Mouse (Mus musculus): ENCODE measurements around the gene Polr2a. TPM values are rescaled to one million over a fixed set of nuclear protein-coding genes. Genes with fewer than 3 reads are reported as not detected.

The Polr2a gene
- polyA plus RNA-seq, 1 experiment: 35.3 TPM

- peaks cover 5% of the 10 kb centered on the region; the same call in 1 of the 2 replicates for H3K4me1 ChIP-seq (ENCODE audit: control insufficient read depth, insufficient read depth, low read length)
- TF ChIP-seq CTCF (IDR thresholded peaks at IDR 0.05; ENCODE audit: borderline replicate concordance, insufficient read depth, low read depth, low read length) (no peak), POLR2A (IDR thresholded peaks at IDR 0.05; ENCODE audit: borderline replicate concordance, insufficient read depth, low read length) (no peak)
- H3K4me3 ChIP-seq (replicated peaks; ENCODE audit: insufficient read depth, low read depth, low read length): no peak overlapping the region
- no peak overlapping the region for H3K27ac ChIP-seq (ENCODE audit: insufficient read depth, low read length)
- no peaks in the 10 kb centered on the region for H3K27me3 ChIP-seq (ENCODE audit: control insufficient read depth, insufficient read depth, low read length)
- 76% methylated on average over 18 of the region's 18 CpGs for whole genome bisulfite sequencing
- DNase-seq: no peak
Measured at GRCm38 (mm10) chr11:69714636-69715329, 43.7 kb downstream of the Polr2a start.

- no peak for TF ChIP-seq POLR2A (IDR thresholded peaks at IDR 0.05; ENCODE audit: borderline replicate concordance, insufficient read depth, low read length)
- TF ChIP-seq CTCF (IDR thresholded peaks at IDR 0.05; ENCODE audit: borderline replicate concordance, insufficient read depth, low read depth, low read length): no peak
Measured at GRCm38 (mm10) chr11:69712954-69713672, 45.3 kb downstream of the Polr2a start.

GRCm38 (mm10) chr11:69711082-69711481, 47.4 kb downstream of the Polr2a start:
- no peaks in the 10 kb centered on the region for H3K27me3 ChIP-seq (ENCODE audit: control insufficient read depth, insufficient read depth, low read length)
- peaks cover 34% of the 10 kb centered on the region for H3K4me1 ChIP-seq (ENCODE audit: control insufficient read depth, insufficient read depth, low read length)
- no peak overlapping the region for H3K27ac ChIP-seq (ENCODE audit: insufficient read depth, low read length)
- DNase-seq: no peak
- WGBS: 97% methylated on average over 2 of the region's 2 CpGs
- H3K4me3 ChIP-seq (replicated peaks; ENCODE audit: insufficient read depth, low read depth, low read length): no peak overlapping the region
- TF ChIP-seq POLR2A (IDR thresholded peaks at IDR 0.05; ENCODE audit: borderline replicate concordance, insufficient read depth, low read length) (no peak), CTCF (IDR thresholded peaks at IDR 0.05; ENCODE audit: borderline replicate concordance, insufficient read depth, low read depth, low read length) (no peak)

More at GRCm38 (mm10) chr11:69712954-69713672, 45.3 kb downstream of the Polr2a start:
- Histone ChIP-seq H3K27me3 (ENCODE audit: control insufficient read depth, insufficient read depth, low read length) (no peaks in the 10 kb centered on the region), H3K4me3 (replicated peaks; ENCODE audit: insufficient read depth, low read depth, low read length) (no peak overlapping the region), H3K27ac (ENCODE audit: insufficient read depth, low read length) (no peak overlapping the region), H3K4me1 (ENCODE audit: control insufficient read depth, insufficient read depth, low read length) (peaks cover 20% of the 10 kb centered on the region)
- WGBS: 87% methylated on average over 20 of the region's 20 CpGs
- no peak for DNase-seq

- 74% methylated on average over 3 of the region's 3 CpGs for WGBS
- DNase-seq: no peak
- TF ChIP-seq CTCF (IDR thresholded peaks at IDR 0.05; ENCODE audit: borderline replicate concordance, insufficient read depth, low read depth, low read length) (no peak), POLR2A (IDR thresholded peaks at IDR 0.05; ENCODE audit: borderline replicate concordance, insufficient read depth, low read length) (no peak)
- peaks cover 34% of the 10 kb centered on the region for H3K4me1 ChIP-seq (ENCODE audit: control insufficient read depth, insufficient read depth, low read length)
- H3K27me3 ChIP-seq (ENCODE audit: control insufficient read depth, insufficient read depth, low read length): no peaks in the 10 kb centered on the region
- no peak overlapping the region for H3K27ac ChIP-seq (ENCODE audit: insufficient read depth, low read length)
- no peak overlapping the region for H3K4me3 ChIP-seq (replicated peaks; ENCODE audit: insufficient read depth, low read depth, low read length)
Measured at GRCm38 (mm10) chr11:69710470-69710869, 48.0 kb downstream of the Polr2a start.

- 40% methylated on average over 11 of the region's 11 CpGs for WGBS
Measured at GRCm38 (mm10) chr11:69709554-69710446, 48.6 kb downstream of the Polr2a start.

GRCm38 (mm10) chr11:69708614-69709265, 49.7 kb downstream of the Polr2a start:
- TF ChIP-seq POLR2A (IDR thresholded peaks at IDR 0.05; ENCODE audit: borderline replicate concordance, insufficient read depth, low read length) (no peak), CTCF (IDR thresholded peaks at IDR 0.05; ENCODE audit: borderline replicate concordance, insufficient read depth, low read depth, low read length) (no peak)
- Histone ChIP-seq H3K4me3 (replicated peaks; ENCODE audit: insufficient read depth, low read depth, low read length) (no peak overlapping the region), H3K27me3 (ENCODE audit: control insufficient read depth, insufficient read depth, low read length) (no peaks in the 10 kb centered on the region), H3K4me1 (ENCODE audit: control insufficient read depth, insufficient read depth, low read length) (peaks cover 34% of the 10 kb centered on the region), H3K27ac (ENCODE audit: insufficient read depth, low read length) (peak overlapping the region; percentile 47)
- DNase-seq: peak in 1 of 2 experiments; percentile 64
- 69% methylated on average over 3 of the region's 3 CpGs for WGBS

More at GRCm38 (mm10) chr11:69709554-69710446, 48.6 kb downstream of the Polr2a start:
- H3K4me1 ChIP-seq (ENCODE audit: control insufficient read depth, insufficient read depth, low read length): peaks cover 34% of the 10 kb centered on the region
- H3K27me3 ChIP-seq (ENCODE audit: control insufficient read depth, insufficient read depth, low read length): no peaks in the 10 kb centered on the region
- peak overlapping the region; percentile 76 for H3K27ac ChIP-seq (ENCODE audit: insufficient read depth, low read length)
- peak in 1 of 2 experiments; percentile 29 for DNase-seq
- TF ChIP-seq POLR2A (IDR thresholded peaks at IDR 0.05; ENCODE audit: borderline replicate concordance, insufficient read depth, low read length) (no peak), CTCF (IDR thresholded peaks at IDR 0.05; ENCODE audit: borderline replicate concordance, insufficient read depth, low read depth, low read length) (no peak)
- H3K4me3 ChIP-seq (replicated peaks; ENCODE audit: insufficient read depth, low read depth, low read length): no peak overlapping the region

- H3K4me1 ChIP-seq (ENCODE audit: control insufficient read depth, insufficient read depth, low read length): peaks cover 34% of the 10 kb centered on the region
- H3K4me3 ChIP-seq (replicated peaks; ENCODE audit: insufficient read depth, low read depth, low read length): no peak overlapping the region
- WGBS: 86% methylated on average over 4 of the region's 4 CpGs
- TF ChIP-seq POLR2A (IDR thresholded peaks at IDR 0.05; ENCODE audit: borderline replicate concordance, insufficient read depth, low read length): no peak
- TF ChIP-seq CTCF (IDR thresholded peaks at IDR 0.05; ENCODE audit: borderline replicate concordance, insufficient read depth, low read depth, low read length): no peak
- no peak for DNase-seq
- 0 out of 2 replicates have a peak overlapping the region, but pooled peaks have one; percentile 4 for H3K27ac ChIP-seq (ENCODE audit: insufficient read depth, low read length)
- H3K27me3 ChIP-seq (ENCODE audit: control insufficient read depth, insufficient read depth, low read length): no peaks in the 10 kb centered on the region
Measured at GRCm38 (mm10) chr11:69707873-69708381, 50.5 kb downstream of the Polr2a start.

All from cerebellum, adult 2 months (tissue).